Mouse (Mus musculus): Measurements from ENCODE around the gene Myl6b.

Gene Myl6b

DNA sequence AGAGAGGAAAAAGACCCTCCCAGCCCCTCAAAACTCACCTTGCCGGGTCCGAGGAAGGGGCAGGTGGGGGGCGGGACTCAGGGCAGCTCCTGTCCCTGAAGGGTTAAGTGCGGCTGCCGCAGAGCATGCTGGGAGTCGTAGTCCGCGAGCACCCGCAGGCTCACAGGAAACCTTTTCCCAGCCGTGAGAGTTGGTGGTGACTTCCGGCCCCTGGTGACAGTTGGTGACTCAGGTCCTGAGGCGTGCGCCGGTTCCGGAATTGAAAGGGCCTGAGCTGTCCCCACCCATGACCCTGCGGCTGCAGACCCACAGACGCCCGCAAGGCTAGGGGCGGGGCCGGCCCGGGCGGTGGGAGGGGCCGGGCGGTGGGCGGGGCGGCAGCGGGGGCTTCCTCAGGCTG is at the start of gene Myl6b:
Myl6b (minus strand) TSS at position 96 of the 400 bp plus-strand sequence.
- DNase-seq (ENCODE audit: low spot score in 2 of 2): peak; percentile 89 to 96

DNA sequence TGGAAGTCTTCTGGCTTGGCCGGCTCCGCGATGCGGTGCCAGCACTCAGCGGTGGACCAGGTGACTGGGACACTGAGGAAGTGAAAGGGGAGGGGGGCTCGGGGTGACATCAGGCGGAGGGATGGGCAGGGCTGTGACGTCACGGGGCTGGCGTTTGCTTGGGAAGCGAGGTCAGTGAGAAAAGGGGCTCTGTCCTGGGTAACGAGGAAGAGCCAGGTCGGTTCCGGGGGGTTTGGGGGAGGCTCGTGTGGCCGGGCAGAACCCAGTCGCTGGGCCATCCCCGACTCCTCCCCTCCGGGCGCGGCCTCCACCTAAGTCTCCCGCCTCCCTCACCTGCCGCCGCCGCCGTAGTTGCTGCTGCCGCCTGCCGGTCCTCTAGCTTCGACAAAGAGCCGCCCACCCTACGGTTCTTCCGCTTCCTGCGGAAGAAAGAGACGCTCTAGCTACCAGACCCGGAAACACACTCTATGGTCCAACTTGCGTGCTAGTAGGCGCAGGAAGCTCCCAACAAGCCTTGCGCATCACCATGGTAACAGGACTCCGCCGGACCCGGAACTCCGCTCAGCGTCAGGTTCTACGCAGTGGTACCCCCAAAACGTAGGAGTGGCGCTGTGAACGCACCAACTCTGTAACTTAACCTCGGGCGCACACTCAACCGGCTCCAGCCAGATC is 49.0 kb upstream of the Myl6b start, which contains the start of gene Zc3h10:
Zc3h10 (minus strand) TSS at position 414 of the 672 bp plus-strand sequence.
- peak; percentile 87 to 93 for DNase-seq (ENCODE audit: low spot score in 2 of 2)

DNA sequence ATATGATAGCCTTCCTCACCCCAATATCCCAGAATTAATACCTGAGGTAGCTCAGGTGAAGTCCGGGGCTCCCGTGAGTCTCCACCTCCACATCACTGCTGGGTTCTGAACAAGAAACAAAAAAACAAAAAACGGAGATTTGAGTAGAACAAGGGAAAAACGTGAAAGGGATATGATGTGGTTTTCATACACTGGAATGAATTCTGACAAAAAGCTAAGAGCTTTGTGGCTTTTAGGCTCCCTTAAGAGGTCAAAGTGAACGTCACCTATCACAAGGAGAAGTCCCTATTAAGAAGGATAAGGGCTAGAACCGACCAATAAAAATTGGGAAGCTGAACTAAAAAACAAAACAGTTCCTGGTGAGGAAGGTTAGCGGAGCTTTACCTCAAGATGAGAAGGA is 48.3 kb upstream of the Myl6b start:
- DNase-seq (ENCODE audit: low spot score in 2 of 2): no peak

DNA sequence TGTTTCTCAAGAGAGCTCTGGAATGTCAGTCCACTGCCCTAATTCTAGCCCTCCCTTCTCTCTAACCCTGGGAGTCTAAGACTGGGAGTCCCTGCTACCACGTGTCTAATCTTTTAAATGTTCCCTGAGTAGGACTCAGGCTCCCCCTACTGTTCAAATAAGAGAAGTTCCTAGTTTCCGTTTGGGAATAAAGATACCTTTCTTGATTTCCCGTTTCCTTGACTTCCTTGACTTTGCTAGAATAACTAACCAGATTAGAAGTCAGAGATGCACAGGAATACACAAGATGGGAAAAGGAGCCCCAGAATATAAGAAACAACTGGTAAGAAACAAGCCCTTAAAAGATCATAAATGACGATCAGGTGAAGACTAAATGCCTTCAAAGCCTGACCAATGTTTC is 47.9 kb upstream of the Myl6b start:
- DNase-seq (ENCODE audit: low spot score in 2 of 2): no peak

DNA sequence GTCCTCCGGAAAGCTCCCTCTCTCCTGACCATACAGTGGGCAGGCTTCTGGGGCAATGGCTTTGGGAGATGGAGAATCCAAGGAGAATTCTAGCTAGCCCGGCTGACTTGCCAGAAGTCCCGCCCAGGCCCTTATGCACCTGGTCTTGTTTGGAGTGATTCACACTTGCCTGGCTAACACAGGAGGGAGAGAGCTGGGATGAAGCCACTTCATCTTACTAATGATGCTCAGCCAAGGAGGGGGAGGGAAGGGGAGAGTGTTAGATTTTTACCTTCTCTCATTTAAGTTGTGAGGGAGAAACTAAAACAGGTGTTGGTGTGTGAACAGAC is 47.0 kb upstream of the Myl6b start:
- no peak for DNase-seq (ENCODE audit: low spot score in 2 of 2)

DNA sequence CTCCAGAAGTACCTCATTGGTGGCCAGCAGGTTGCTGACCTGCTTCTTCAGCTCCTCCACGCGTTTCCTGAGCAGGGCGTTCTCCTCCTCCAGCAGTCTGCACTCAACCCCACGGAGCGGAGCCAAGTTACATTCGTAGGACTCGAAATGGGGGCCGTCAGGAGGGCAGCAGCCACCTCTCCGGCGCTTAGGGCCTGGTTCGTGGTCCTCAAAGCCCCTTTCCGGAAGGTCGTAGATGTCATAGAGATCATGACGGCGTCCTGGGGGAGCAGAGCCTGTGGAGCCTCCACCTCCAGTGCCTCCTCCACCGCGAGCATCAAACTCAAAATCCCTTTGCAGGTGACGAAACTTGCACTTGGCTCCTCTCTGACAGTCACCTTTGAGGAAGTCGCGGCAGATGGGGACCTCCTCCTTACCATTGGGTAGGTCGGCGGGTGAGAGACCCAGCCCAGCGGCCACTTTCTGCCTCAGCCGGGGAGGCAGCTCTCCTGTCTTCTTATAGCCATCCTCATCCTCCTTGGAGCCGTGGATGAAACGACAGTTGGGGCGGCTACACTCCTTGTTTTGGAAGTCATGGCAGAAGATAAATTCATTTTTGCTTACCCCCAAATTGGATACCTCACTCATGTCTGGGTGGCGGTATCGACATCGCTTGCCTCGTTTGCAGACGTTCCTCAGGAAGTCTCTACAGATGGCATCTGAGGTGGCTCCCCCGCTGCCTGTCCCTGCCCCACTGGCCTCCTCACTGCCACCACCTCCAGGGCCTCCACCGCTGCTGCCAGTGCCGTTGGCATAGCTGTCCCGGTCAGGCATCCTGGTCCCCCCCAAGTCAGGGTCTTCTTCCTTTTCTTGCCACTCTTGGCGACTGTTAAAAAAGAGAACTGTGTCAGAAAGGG is 46.4 kb upstream of the Myl6b start:
- no peak for DNase-seq (ENCODE audit: low spot score in 2 of 2)

DNA sequence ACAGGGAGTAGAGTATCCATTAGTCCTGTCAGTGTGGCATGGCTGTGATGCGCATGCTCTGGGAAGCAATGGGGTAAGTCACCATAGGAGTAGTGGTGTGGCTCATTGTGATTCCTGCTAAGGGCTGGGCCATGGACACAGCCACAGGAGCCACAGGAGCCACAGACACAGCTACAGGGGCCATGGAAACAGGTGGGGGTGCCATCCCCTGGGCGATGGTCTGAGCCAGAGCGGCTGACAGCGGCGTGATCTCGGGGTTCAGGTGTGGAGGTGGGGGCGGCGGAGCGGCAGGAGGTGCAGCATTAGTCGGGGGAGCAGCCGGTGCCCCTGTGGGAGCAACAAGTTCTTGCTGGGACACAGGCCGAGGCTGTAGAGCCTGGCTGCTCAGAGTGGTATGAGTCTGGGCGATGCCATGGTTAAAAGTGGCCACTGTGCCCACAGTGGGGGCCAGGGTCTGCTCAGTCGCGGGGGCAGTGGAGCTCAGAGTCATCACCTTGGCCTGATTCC is 45.7 kb upstream of the Myl6b start:
- no peak for DNase-seq (ENCODE audit: low spot score in 2 of 2)

DNA sequence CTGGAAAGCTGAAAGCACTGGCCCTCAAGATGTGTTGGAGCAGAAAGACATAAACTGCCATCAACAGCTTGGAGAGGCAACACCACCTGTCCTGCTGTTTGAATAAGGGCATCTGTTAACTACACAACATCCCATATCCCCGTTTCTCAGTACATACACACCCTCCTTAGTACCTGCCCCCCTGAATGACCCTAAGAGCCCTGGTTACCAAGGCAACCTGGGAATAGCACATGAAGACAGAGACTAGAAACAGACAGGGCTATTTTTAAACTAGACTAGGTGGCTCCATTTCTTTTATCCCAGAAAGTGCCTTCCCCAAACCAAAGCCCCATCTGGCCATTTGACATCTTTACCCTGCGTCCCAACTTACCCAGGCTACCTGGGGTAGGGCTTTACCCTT is 44.6 kb upstream of the Myl6b start:
- DNase-seq (ENCODE audit: low spot score in 2 of 2): no peak

DNA sequence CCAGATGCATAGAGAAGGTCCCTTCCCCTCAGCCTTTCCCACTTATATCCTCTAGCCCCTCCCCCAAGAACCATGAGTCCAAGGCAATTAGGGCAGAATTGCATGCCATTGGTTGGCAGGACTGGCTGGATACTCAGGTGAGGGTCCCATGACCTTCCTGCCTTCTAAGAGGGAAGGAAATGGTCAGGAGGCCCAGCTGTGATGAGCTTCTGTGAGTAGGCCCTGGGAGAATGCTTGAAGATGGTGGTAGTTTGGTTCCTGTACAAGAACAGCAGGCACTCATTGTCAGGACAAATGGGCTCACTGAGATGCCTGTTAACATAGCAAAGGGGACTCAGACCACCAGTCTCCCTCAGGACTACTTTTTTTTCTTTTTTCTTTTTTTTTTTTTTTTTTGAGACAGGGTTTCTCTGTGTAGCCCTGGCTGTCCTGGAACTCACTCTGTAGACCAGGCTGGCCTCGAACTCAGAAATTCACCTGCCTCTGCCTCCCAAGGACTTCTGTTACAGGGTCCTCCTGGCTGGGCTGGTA is 39.9 kb upstream of the Myl6b start:
- DNase-seq (ENCODE audit: low spot score in 2 of 2): no peak

DNA sequence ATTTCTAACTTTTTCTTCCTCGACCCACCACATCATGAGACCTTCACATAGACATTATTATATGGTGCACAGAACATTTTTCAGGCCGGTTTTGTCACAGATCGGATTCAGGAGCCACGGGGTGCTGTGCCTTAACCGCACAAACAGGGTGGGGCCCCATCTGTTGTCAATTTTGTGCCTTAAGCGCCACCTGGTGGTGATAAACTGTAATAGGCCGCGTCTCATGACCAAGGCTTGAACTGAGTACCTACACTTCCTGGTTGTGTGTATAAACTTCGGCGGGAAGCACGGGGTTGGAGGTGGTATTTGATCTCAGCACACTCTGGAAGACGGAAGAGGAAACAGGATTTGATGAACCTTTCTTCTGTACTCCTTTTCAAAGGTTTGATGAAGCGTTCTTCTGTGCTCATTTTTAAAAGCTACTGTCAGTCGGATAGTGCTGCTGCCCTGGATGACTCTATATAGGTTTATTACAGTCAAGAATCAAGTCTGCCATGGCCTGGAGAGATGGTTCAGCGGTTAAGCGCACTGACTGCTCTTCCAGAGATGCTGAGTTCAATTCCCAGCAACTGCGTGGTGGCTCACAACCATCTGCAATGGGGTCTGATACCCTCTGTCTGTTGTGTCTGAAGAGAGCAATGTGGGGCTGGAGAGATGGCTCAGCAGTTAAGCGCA is 37.9 kb upstream of the Myl6b start:
- peak; percentile 85 to 90 for DNase-seq (ENCODE audit: low spot score in 2 of 2)

DNA sequence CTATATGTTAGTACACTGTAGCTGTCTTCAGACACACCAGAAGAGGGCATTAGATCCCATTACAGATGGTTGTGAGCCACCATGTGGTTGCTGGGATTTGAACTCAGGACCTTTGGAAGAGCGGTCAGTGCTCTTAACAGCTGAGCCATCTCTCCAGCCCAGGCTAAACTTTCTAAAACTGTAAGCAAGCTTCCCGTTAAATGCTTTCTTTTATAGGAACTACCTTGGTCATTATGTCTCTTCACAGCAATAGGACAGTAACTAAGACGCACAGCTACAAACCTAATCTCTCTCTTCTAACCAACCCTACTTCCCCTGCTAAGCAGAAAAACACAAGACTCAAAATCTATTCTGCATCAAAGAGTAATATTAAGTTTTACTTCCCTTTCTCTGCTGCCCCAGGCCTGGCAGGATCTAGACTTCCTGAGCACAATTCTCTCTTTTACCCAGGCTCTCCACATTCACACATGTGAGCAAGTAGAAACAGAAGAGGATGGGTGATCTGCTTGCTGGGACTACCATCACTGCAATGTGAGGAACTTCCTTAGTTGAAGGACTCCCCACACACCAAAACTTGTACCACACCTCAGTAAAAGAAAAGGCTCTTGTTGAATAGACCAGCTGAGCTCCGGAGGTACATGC is 37.3 kb upstream of the Myl6b start:
- no peak for DNase-seq (ENCODE audit: low spot score in 2 of 2)

DNA sequence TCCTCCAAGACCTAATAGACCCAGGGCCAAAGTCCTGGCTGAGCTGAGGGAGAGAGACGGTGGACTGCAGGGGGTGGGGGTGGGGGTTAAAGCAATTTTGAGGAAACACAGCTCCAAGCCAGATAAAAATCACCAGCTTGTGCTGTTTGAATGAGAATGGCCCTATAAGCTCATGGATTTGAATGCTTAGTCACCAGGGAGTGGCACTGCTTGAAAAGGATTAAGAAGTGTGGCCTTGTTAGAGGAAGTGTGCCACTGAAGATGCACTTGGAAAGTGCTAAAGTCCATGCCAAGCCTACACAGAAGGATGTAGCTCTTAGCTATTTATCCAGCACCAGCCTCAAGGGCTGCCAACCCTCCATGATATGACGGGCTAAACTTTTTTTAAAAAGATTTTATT is 36.7 kb upstream of the Myl6b start:
- no peak for DNase-seq (ENCODE audit: low spot score in 2 of 2)

DNA sequence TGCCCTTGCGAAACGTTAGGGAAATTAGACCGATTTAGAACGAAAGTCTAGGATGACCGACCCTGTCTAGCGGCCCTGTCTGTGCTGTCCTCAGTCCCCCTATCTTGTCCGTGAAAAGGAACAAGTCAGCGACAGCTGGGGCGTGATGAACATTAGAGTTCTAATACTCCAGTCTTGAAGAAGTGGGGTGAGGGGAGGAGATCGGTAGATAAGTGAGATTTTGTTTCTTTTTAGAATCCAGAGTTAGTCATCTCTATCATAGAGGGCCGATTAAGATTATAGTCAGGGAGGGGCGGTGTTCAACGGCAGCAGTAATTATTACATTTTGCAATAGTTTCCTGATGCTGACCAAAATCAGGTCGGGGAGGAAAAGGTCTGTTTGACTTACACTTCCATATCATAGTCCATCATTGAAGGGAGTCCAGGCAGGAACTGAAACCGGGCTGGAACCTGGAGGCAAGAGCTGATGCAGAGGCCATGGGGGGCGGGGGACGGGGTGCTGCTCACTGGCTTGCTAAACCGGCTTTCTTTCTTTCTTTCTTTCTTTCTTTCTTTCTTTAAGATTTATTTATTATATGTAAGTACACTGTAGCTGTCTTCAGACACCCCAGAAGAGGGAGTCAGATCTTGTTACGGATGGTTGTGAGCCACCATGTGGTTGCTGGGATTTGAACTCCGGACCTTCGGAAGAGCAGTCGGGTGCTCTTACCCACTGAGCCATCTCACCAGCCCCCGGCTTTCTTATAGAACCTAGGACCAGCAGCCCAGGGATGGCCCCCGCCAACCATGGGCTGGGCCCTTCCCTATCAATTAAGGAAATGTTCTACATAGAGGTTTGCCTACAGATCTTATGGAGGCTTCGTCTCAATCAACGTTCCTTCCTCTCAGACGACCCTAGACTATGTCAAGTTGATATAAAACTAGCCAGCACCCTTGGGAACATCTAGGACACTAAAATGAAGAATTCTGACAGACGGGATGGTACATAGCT is 28.2 kb upstream of the Myl6b start:
- DNase-seq (ENCODE audit: low spot score in 2 of 2): no peak

DNA sequence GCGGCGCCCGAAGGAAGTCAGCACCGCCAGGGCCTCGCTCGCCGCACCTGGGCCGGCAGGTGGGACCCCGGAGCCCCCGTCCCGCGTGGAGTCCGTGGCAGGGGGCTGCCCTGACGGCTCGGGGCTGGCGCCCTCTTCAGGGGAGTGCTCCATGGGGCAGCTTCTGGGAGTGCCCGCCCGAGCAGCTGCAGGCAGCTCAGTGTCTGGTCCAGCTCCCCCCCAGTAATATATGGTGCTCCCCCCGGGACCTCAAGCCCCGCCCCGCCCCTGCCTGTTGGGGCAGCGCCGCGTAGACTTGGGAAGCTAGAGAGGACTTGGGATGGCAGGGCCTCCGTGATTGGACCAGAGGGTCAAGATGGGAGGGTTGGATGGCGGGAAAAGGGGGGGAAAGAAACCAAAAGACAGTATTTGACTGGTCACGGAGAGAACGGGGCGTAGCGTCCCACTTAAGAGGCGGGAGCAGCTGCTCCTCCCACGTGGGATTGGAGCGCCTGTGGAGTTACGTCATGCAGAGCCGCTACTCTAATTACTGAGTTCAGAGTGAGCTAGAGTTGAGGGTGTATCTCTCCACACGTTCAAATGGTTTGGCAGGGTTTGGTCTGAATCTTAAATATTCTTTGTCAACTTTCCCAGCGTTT is 27.3 kb upstream of the Myl6b start, which contains the start of gene Esyt1:
Esyt1 (minus strand) TSS at position 201 of the 638 bp plus-strand sequence.
- DNase-seq (ENCODE audit: low spot score in 2 of 2): peak; percentile 91 to 94

DNA sequence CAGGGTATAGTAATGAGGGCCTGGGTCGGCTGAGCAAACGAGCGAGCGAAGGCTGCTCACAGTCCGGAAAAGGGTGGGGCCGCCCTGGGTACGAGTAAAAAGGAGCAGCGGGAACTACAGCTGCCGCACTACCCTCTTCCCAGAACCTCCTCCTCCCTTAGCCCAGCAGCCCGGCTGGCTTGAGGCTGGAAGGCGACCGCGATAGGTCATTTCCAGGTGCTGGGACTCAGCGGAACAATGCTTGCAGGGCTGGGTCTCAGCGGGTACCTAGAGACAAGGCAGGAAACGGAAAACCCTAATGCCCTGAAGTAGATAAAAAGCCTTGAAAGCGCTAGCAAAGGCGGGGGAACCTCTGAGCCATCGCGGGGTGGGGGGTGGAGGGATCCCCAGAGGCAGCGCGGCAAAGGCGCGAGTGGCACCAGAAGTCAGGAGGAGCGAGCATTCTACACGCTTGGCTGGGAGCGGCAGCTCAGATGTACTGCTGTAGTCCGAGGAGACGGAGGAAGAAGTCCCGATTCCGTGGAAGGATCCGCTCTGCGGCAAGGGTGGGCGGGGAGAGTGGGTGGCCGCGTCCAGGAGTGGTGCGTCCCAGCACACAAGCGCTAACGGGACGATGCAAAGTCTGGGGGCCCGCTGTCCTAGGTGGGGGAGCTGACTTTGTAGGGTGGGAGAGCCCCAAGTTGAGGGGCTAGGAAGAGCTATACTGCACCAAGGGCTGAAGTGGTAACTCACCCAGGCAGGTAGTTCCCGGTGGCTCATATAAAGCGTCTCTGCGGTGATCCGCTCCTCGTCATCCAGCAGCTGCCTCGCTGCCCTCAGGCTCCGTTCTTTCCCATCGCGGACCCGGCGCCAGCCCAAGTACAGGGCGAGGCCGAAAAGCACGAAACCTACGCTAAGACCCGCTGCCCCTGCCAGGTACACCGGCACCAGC is 26.5 kb upstream of the Myl6b start:
- DNase-seq (ENCODE audit: low spot score in 2 of 2): peak; percentile 44 to 48

DNA sequence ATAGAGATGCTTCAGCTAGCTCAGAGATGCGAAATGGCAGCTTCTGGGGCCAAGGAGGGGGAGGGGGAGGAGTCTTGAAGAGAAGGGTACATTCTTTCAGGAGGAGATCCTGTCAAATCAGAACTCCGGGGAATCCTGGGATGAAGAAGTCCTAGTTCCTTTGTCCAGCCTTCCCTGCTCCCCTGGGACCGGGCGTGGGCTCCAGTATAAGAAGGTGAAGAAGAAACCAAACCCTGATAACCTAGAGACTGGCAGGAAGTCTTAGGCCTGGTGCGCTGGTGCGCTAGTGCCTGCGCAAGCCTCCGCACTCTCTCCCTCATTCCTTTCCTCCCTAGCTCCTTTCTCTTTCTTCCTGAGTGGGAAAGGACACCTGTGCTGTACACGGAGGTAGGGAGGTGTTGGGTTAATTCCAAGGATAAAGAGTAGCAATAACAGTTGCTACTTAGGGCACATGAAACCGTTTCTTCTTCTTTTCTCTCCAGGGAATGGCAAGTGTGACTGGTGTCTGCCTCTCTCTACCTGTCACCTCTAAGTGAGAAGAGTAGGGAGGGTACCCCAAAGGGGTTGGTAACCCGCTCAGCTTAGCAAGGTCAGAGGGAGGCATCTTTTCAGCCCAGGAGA is 25.7 kb upstream of the Myl6b start:
- no peak for DNase-seq (ENCODE audit: low spot score in 2 of 2)

DNA sequence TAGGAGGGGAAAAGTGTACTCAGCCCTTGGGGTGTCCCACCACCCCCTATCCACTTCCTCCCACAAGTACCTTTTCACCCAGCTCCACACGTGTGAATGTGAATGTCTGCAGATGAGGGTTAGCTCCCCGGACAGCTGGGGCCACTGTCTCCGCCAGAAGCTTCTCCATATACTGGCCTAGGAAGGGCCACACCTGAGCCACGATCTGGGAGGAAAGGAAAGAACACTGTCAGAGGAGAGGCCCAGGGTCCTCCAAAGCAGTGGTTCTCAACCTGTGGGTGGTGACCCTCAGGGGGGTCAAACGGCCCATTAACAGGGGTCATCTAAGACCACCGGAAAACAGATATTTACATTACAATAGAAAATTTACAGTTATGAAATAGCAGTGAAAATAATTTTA is 23.9 kb upstream of the Myl6b start:
- no peak for DNase-seq (ENCODE audit: low spot score in 2 of 2)

DNA sequence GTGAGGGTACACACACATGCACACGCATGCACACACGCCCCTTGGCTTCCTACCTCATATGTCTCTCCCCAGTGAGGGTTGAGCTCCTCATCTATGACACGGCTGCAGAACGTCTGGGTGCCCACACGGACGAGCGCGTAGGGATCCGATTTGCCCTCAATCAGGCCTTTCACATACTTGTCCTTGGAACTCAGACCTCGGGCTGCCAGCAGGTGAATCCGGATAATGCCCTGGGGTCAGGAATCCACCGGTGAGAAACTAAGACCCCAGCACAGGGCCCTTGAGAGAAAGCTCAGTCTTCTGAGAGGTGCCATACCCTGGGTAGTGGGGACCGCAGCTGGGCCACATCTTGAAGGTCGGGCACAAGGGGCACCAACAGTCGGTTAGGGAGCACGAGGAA is 22.1 kb upstream of the Myl6b start:
- DNase-seq (ENCODE audit: low spot score in 2 of 2): no peak

Data from urinary bladder, postnatal 36 days (tissue).